Mouse (Mus musculus) liver, adult 2 months (tissue): ENCODE data around the gene P3h1. TPM values are rescaled to one million over a fixed set of nuclear protein-coding genes. Genes with fewer than 3 reads are reported as not detected.

ENCODE experiments used
- DNase-seq: peaks from one replicate; pipeline ENCODE4 v3.0.0-alpha.2; 2011; ENCODE audit warnings: low read depth, low spot score; ENCODE audit errors: extremely low read depth
- H3K27ac ChIP-seq: fragments of 200-500 bp; replicated peaks from 2 replicates; pipeline ENCODE4 v1.5.1; 2012; ENCODE audit warnings: low read depth, mild to moderate bottlenecking, control low read depth, inconsistent platforms, low read length; ENCODE audit not compliant: insufficient read depth
- H3K27me3 ChIP-seq: fragments of 200-500 bp; 2 replicates; pipeline ENCODE4 v1.6.1; 2012; ENCODE audit warnings: mild to moderate bottlenecking, moderate library complexity, low read length, inconsistent platforms; ENCODE audit not compliant: control insufficient read depth, insufficient read depth
- H3K36me3 ChIP-seq: fragments of 200-500 bp; 2 replicates; pipeline ENCODE4 v1.6.1; 2012; ENCODE audit warnings: low read length, inconsistent platforms; ENCODE audit not compliant: control insufficient read depth, insufficient read depth
- H3K4me1 ChIP-seq: fragments of 200-500 bp; 2 replicates; pipeline ENCODE4 v1.6.1; 2011; ENCODE audit warnings: low read length; ENCODE audit not compliant: control insufficient read depth, insufficient read depth
- H3K4me3 ChIP-seq: fragments of 200-500 bp; 2 replicates; pipeline ENCODE4 v1.5.1; 2011; ENCODE audit warnings: low read depth, mild to moderate bottlenecking, control low read depth, low read length, moderate library complexity; ENCODE audit not compliant: insufficient read depth
- H3K79me2 ChIP-seq: fragments of 200-500 bp; 2 replicates; pipeline ENCODE4 v1.6.1; 2012; ENCODE audit warnings: inconsistent platforms, mild to moderate bottlenecking, low read length, moderate library complexity; ENCODE audit not compliant: control insufficient read depth, insufficient read depth
- H3K9ac ChIP-seq: fragments of 200-500 bp; 2 replicates; pipeline ENCODE4 v1.6.1; 2012; ENCODE audit warnings: low read depth, mild to moderate bottlenecking, control low read depth, inconsistent platforms, low read length
- CTCF ChIP-seq: fragments of 200-500 bp; IDR thresholded peaks from 2 replicates; pipeline ENCODE4 v1.5.1; 2011; ENCODE audit warnings: low read depth, low read length, control low read depth
- POLR2A ChIP-seq: fragments of 200-500 bp; IDR thresholded peaks from 2 replicates; pipeline ENCODE4 v1.6.1; 2011; ENCODE audit warnings: low read length, control low read depth; ENCODE audit not compliant: insufficient read depth; ENCODE audit errors: extremely low read depth
- WGBS: fragments of 180-500 bp; shearing (Covaris S2); methylation state at CpG from one replicate; pipeline ENCODE4 v1.1.7; 2018; 5-methylcytosine and 5-hydroxymethylcytosine counted together
- polyA plus RNA-seq: library from polyadenylated mRNA; depleted of rRNA; stranded (reverse); fragments of >200 nt; gene quantifications from 2 replicates; pipeline ENCODE4 v1.2.3, GENCODE M21; 2012
- total RNA-seq: library from RNA; depleted of rRNA; stranded (reverse); fragments of >200 nt; gene quantifications from 2 replicates; pipeline ENCODE4 v1.2.3, GENCODE M21; 2014

Gene P3h1
- total and polyA plus RNA-seq, 2 experiments = 6.7 to 20.3 TPM

GRCm38 (mm10) chr4:119224534-119224933 is 8.2 kb upstream of the P3h1 start:
- peaks cover 23% of the 10 kb centered on the region for H3K4me1 ChIP-seq
- peak overlapping the region; percentile 81 for H3K27ac ChIP-seq
- DNase-seq = peak; percentile 93
- 0 out of 2 replicates have a peak overlapping the region, but pooled peaks have one; percentile 17 for H3K9ac ChIP-seq
- TF ChIP-seq CTCF = no peak
- TF ChIP-seq POLR2A = no peak
- no peaks in the 10 kb centered on the region for H3K79me2 ChIP-seq
- peaks cover 15% of the 10 kb centered on the region; the same call in 1 of the 2 replicates for H3K36me3 ChIP-seq
- H3K27me3 ChIP-seq = no peaks in the 10 kb centered on the region
- no peak overlapping the region for H3K4me3 ChIP-seq
- WGBS = 27% methylated on average over 3 of the region's 3 CpGs

- peaks cover 15% of the 10 kb centered on the region; the same call in 1 of the 2 replicates for H3K36me3 ChIP-seq
- H3K27ac ChIP-seq = peak overlapping the region; percentile 81
- no peak overlapping the region for H3K4me3 ChIP-seq
- WGBS = 35% methylated on average over 9 of the region's 9 CpGs
- no peaks in the 10 kb centered on the region; the same call in 1 of the 2 replicates for H3K79me2 ChIP-seq
- H3K4me1 ChIP-seq = peaks cover 23% of the 10 kb centered on the region
- peak; percentile 92 for DNase-seq
- peak overlapping the region; percentile 4; the same call in 1 of the 2 replicates for H3K9ac ChIP-seq
- no peaks in the 10 kb centered on the region for H3K27me3 ChIP-seq
- TF ChIP-seq CTCF (peak; percentile 57), POLR2A (no peak)
These were observed 7.0 kb upstream of the P3h1 start for GRCm38 (mm10) chr4:119225719-119226118.

GRCm38 (mm10) chr4:119226751-119227150 is 6.0 kb upstream of the P3h1 start:
- Histone ChIP-seq H3K79me2 (no peaks in the 10 kb centered on the region; the same call in 1 of the 2 replicates), H3K27me3 (no peaks in the 10 kb centered on the region), H3K4me3 (no peak overlapping the region), H3K4me1 (peaks cover 23% of the 10 kb centered on the region), H3K36me3 (peaks cover 15% of the 10 kb centered on the region; the same call in 1 of the 2 replicates), H3K27ac (no peak overlapping the region), H3K9ac (no peak overlapping the region)
- WGBS = 94% methylated on average over 11 of the region's 11 CpGs
- no peak for DNase-seq
- TF ChIP-seq CTCF (no peak), POLR2A (no peak)

GRCm38 (mm10) chr4:119233256-119233901 is 664 bp downstream of the P3h1 start:
- TF ChIP-seq POLR2A = no peak
- no peak; the same call in 1 of the 2 replicates for TF ChIP-seq CTCF
- Histone ChIP-seq H3K4me3 (peak overlapping the region; percentile 83), H3K79me2 (peaks cover 9% of the 10 kb centered on the region; the same call in 1 of the 2 replicates), H3K27ac (peak overlapping the region; percentile 56), H3K27me3 (no peaks in the 10 kb centered on the region), H3K9ac (peak overlapping the region; percentile 93), H3K36me3 (peaks cover 2% of the 10 kb centered on the region; the same call in 1 of the 2 replicates), H3K4me1 (no peaks in the 10 kb centered on the region; the same call in 1 of the 2 replicates)
- WGBS = 1% methylated on average over 36 of the region's 36 CpGs
- peak; percentile 72 for DNase-seq

GRCm38 (mm10) chr4:119234348-119234747 is 1.6 kb downstream of the P3h1 start:
- H3K4me3 ChIP-seq = no peak overlapping the region
- no peak for DNase-seq
- H3K36me3 ChIP-seq = no peaks in the 10 kb centered on the region; the same call in 1 of the 2 replicates
- TF ChIP-seq CTCF (no peak), POLR2A (no peak)
- H3K9ac ChIP-seq = no peak overlapping the region
- 96% methylated on average over 3 of the region's 3 CpGs for WGBS
- no peak overlapping the region for H3K27ac ChIP-seq
- no peaks in the 10 kb centered on the region; the same call in 1 of the 2 replicates for H3K4me1 ChIP-seq
- H3K27me3 ChIP-seq = no peaks in the 10 kb centered on the region
- H3K79me2 ChIP-seq = peaks cover 9% of the 10 kb centered on the region; the same call in 1 of the 2 replicates

- H3K9ac ChIP-seq = no peak overlapping the region
- 70% methylated on average over 3 of the region's 3 CpGs for WGBS
- H3K27me3 ChIP-seq = no peaks in the 10 kb centered on the region
- no peak overlapping the region for H3K4me3 ChIP-seq
- TF ChIP-seq CTCF (no peak), POLR2A (no peak)
- H3K79me2 ChIP-seq = no peaks in the 10 kb centered on the region
- H3K4me1 ChIP-seq = peaks cover 6% of the 10 kb centered on the region; the same call in 1 of the 2 replicates
- no peak for DNase-seq
- no peak overlapping the region for H3K27ac ChIP-seq
- H3K36me3 ChIP-seq = peaks cover 7% of the 10 kb centered on the region; the same call in 1 of the 2 replicates
These were observed 5.9 kb downstream of the P3h1 start for GRCm38 (mm10) chr4:119238661-119239060.
